10 mouse cellular contexts compared by ENCODE assay signal in genomic region chr11:104029036-104029664, GRCm38 (mm10).
DNase-seq lines count a peak whose midpoint lies in the region; ATAC-seq lines count a peak whose summit lies in the region.
"Had no signal": no experiment of that assay in that cellular context is flagged by ENCODE, and none has a peak within 500 bp of the region (broad histone marks: within the 10 kb centered on the region; RNA-seq: fewer than 3 reads in every experiment).

No protein-coding gene starts in this region.

- peak; percentile 43; the same call in 1 of the 2 replicates for ATAC-seq in forebrain, embryonic 15.5 days (replicated peaks)
- ATAC-seq in inflammation-experienced regulatory T-cells, adult 6 months: no peak

- no peak overlapping the region for H3K4me3 ChIP-seq in forebrain, embryonic 15.5 days
- no peak overlapping the region for H3K4me3 ChIP-seq in forebrain, embryonic 10.5 days
- H3K4me3 ChIP-seq: heart, embryonic 13.5 days had no signal

- H3K27me3 ChIP-seq in forebrain, embryonic 15.5 days: no peaks in the 10 kb centered on the region
- no peaks in the 10 kb centered on the region for H3K27me3 ChIP-seq in forebrain, embryonic 10.5 days (ENCODE audit: poor library complexity, severe bottlenecking)

- no peaks in the 10 kb centered on the region for H3K9me3 ChIP-seq in forebrain, embryonic 15.5 days
- H3K9me3 ChIP-seq in forebrain, embryonic 10.5 days: no peaks in the 10 kb centered on the region
- H3K9me3 ChIP-seq: heart, embryonic 13.5 days had no signal

- H3K36me3 ChIP-seq in forebrain, embryonic 15.5 days: no peaks in the 10 kb centered on the region
- no peaks in the 10 kb centered on the region for H3K36me3 ChIP-seq in forebrain, embryonic 10.5 days (replicated peaks)
- H3K36me3 ChIP-seq: heart, embryonic 13.5 days had no signal

- no peaks in the 10 kb centered on the region for H3K4me1 ChIP-seq in forebrain, embryonic 15.5 days
- no peaks in the 10 kb centered on the region for H3K4me1 ChIP-seq in forebrain, embryonic 10.5 days
- H3K4me1 ChIP-seq: heart, embryonic 13.5 days had no signal

- no peak overlapping the region for H3K27ac ChIP-seq in forebrain, embryonic 15.5 days (replicated peaks)
- no peak overlapping the region for H3K27ac ChIP-seq in forebrain, embryonic 10.5 days
- H3K27ac ChIP-seq: heart, embryonic 13.5 days had no signal

- 67% methylated on average over 9 of the region's 9 CpGs for WGBS in forebrain, embryonic 15.5 days
- 92% methylated on average over 9 of the region's 9 CpGs for WGBS in forebrain, embryonic 10.5 days

- H3K4me2 ChIP-seq in forebrain, embryonic 15.5 days (replicated peaks): no peak overlapping the region
- H3K4me2 ChIP-seq: heart, embryonic 13.5 days had no signal

- DNase-seq in forebrain, embryonic 10.5 days (ENCODE audit: extremely low spot score, low spot score): no peak
- peak; percentile 49 to 68 for DNase-seq in frontal cortex, postnatal 25 days (ENCODE audit: low spot score in 2 of 2)
- DNase-seq in left cerebral cortex, adult 9 months (ENCODE audit: low spot score in 2 of 2): peak; percentile 84 to 91
- DNase-seq in kidney, postnatal 25 days: no peak
- DNase-seq in retina, postnatal 1 day: no peak
- no peak for DNase-seq in kidney, postnatal 14 days
- DNase-seq: lung, postnatal 14 days had no signal

- H3K9ac ChIP-seq in forebrain, embryonic 15.5 days (replicated peaks): no peak overlapping the region
- H3K9ac ChIP-seq: heart, embryonic 13.5 days had no signal

Comparison
In these comparisons a context has a peak if more than half of its experiments do, and no peak if none do; other contexts are left out.
1. DNase-seq: peak in frontal cortex, postnatal 25 days (2 of 2) and left cerebral cortex, adult 9 months (2 of 2); none in forebrain, embryonic 10.5 days (single experiment), kidney, postnatal 25 days (0 of 2), retina, postnatal 1 day (single experiment) and kidney, postnatal 14 days (single experiment).